23 mouse cellular contexts compared by ENCODE assay signal in the genomic region with DNA sequence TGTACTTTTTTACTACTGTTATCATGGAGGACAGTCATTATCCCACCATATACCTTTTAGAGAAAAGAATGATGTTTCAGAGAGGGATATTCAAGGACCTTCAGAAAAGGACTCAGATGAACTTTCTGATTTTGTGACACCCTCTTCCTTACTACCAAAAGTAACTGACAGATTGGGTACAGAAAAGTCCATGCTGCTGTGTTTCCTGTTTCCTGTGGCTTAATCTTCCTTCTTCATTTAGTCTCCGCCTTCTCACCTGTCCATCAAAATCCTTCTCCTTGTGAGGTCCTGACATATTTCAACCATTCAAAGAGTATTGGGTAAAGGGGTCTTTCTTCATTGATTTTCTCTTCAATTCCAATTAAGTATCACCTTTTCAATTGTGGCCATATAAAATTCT.
"Had no signal": no experiment of that assay in that cellular context is flagged by ENCODE, and none has a peak within 500 bp of the region (broad histone marks: within the 10 kb centered on the region; RNA-seq: fewer than 3 reads in every experiment).

No protein-coding gene starts in this region.

- H3K9ac ChIP-seq: liver, embryonic 15.5 days; liver, postnatal 0 days; lung, embryonic 15.5 days; midbrain, embryonic 12.5 days; neural tube, embryonic 13.5 days; neural tube, embryonic 15.5 days had no signal

- H3K4me2 ChIP-seq: liver, embryonic 15.5 days; lung, embryonic 15.5 days; midbrain, embryonic 12.5 days; neural tube, embryonic 13.5 days; neural tube, embryonic 15.5 days had no signal

- H3K36me3 ChIP-seq: liver, embryonic 15.5 days; lung, embryonic 15.5 days; midbrain, embryonic 10.5 days; midbrain, embryonic 12.5 days; neural tube, embryonic 13.5 days; neural tube, embryonic 15.5 days had no signal

- H3K27ac ChIP-seq: liver, embryonic 15.5 days; lung, embryonic 15.5 days; macrophage; midbrain, embryonic 10.5 days; midbrain, embryonic 12.5 days; neural tube, embryonic 13.5 days; neural tube, embryonic 15.5 days had no signal

- H3K9me3 ChIP-seq: liver, embryonic 15.5 days; lung, embryonic 15.5 days; midbrain, embryonic 10.5 days; midbrain, embryonic 12.5 days; neural tube, embryonic 13.5 days; neural tube, embryonic 15.5 days had no signal

- H3K27me3 ChIP-seq: liver, embryonic 15.5 days; lung, embryonic 15.5 days; midbrain, embryonic 12.5 days; neural tube, embryonic 13.5 days; neural tube, embryonic 15.5 days had no signal

- H3K4me3 ChIP-seq: liver, embryonic 15.5 days; lung, embryonic 15.5 days; midbrain, embryonic 10.5 days; midbrain, embryonic 12.5 days; myocyte; neural tube, embryonic 13.5 days; neural tube, embryonic 15.5 days had no signal

- H3K4me1 ChIP-seq: liver, embryonic 15.5 days; lung, embryonic 15.5 days; midbrain, embryonic 10.5 days; midbrain, embryonic 12.5 days; neural tube, embryonic 13.5 days; neural tube, embryonic 15.5 days had no signal

- ATAC-seq: liver, postnatal 0 days; lung, postnatal 0 days; midbrain, embryonic 16.5 days had no signal

- DNase-seq: liver, postnatal 0 days; lung, adult 2 months; lung, postnatal 14 days; lung, postnatal 36 days; midbrain, embryonic 14.5 days; retina, postnatal 1 day; right cerebral cortex, adult 18-20 months; right cerebral cortex, postnatal 25 days; right cerebral cortex, postnatal 4 days; spleen, adult 18-20 months; thymus, adult 18-20 months; thymus, postnatal 14 days; thymus, postnatal 4 days had no signal
